Mouse (Mus musculus) intestine, embryonic 14.5 days (tissue): ENCODE measurements around the gene Kank1. TPM values are rescaled to one million over a fixed set of nuclear protein-coding genes. Genes with fewer than 3 reads are reported as not detected.

ENCODE experiments used
- ATAC-seq: fragments of 200-750 bp; cut with Nextera tagmentation; replicated peaks from 2 replicates; pipeline ENCODE4 v1.8.0; 2017; ENCODE audit warnings: low read depth, moderate number of reproducible peaks, moderate TSS enrichment, moderate library complexity; ENCODE audit not compliant: low FRiP score, low TSS enrichment
- DNase-seq: peaks from one replicate; pipeline ENCODE4 v3.0.0-alpha.2; 2018; ENCODE audit warnings: low spot score
- H3K27ac ChIP-seq: fragments of 300-500 bp; sonication (generic); 2 replicates; pipeline ENCODE4 v1.5.1; 2014; ENCODE audit warnings: low read depth, mild to moderate bottlenecking, control low read depth
- H3K27me3 ChIP-seq: fragments of 300-500 bp; sonication (generic); replicated peaks from 2 replicates; pipeline ENCODE4 v1.6.1; 2014; ENCODE audit warnings: low read length, control low read depth; ENCODE audit not compliant: control insufficient read depth, insufficient read depth
- H3K36me3 ChIP-seq: fragments of 300-500 bp; sonication (generic); 2 replicates; pipeline ENCODE4 v1.6.1; 2014; ENCODE audit warnings: low read length, control low read depth; ENCODE audit not compliant: control insufficient read depth, insufficient read depth
- H3K4me1 ChIP-seq: fragments of 300-500 bp; sonication (generic); replicated peaks from 2 replicates; pipeline ENCODE4 v1.6.1; 2014; ENCODE audit warnings: low read length, control low read depth, mixed read lengths; ENCODE audit not compliant: control insufficient read depth, insufficient read depth
- H3K4me2 ChIP-seq: fragments of 300-500 bp; sonication (generic); 2 replicates; pipeline ENCODE4 v1.6.1; 2014; ENCODE audit warnings: low read length
- H3K4me3 ChIP-seq: fragments of 300-500 bp; sonication (generic); 2 replicates; pipeline ENCODE4 v1.5.1; 2014; ENCODE audit warnings: low read depth, low read length, control low read depth, mixed read lengths
- H3K9ac ChIP-seq: fragments of 300-500 bp; sonication (generic); 2 replicates; pipeline ENCODE4 v1.6.1; 2014; ENCODE audit warnings: mild to moderate bottlenecking, low read length
- H3K9me3 ChIP-seq: fragments of 300-500 bp; sonication (generic); 2 replicates; pipeline ENCODE4 v1.6.1; 2016; ENCODE audit warnings: low read length, control low read depth; ENCODE audit not compliant: control insufficient read depth
- WGBS: fragments of 180-500 bp; shearing (Covaris S2); extraction: QIAGEN DNeasy Blood & Tissue Kit; methylation state at CpG from one replicate; pipeline ENCODE4 v1.1.7; 2014; 5-methylcytosine and 5-hydroxymethylcytosine counted together
- polyA plus RNA-seq: library from polyadenylated mRNA; unstranded; fragments of >200 nt; fragmentation: Nextera tagmentation; extraction: Ambion mirVana; gene quantifications from 2 replicates; pipeline ENCODE4 v1.2.1, GENCODE M21; 2014

The Kank1 gene
- polyA plus RNA-seq, 1 experiment from 2014 or later: 17.7 TPM

- 92% methylated on average over 8 of the region's 8 CpGs for WGBS
- no peak overlapping the region for H3K4me2 ChIP-seq
- H3K9ac ChIP-seq: no peak overlapping the region
- ATAC-seq: no peak
- no peak for DNase-seq
- H3K4me1 ChIP-seq: peaks cover 4% of the 10 kb centered on the region
- H3K36me3 ChIP-seq: no peaks in the 10 kb centered on the region
- H3K4me3 ChIP-seq: no peak overlapping the region
- H3K27ac ChIP-seq: no peak overlapping the region
- H3K9me3 ChIP-seq: no peaks in the 10 kb centered on the region
- no peaks in the 10 kb centered on the region for H3K27me3 ChIP-seq
Observed at GRCm38 (mm10) chr19:25246062-25246461, 9.3 kb downstream of the Kank1 start.

- Histone ChIP-seq H3K9ac (no peak overlapping the region), H3K27ac (no peak overlapping the region), H3K36me3 (no peaks in the 10 kb centered on the region), H3K4me2 (no peak overlapping the region), H3K4me1 (peaks cover 4% of the 10 kb centered on the region), H3K27me3 (no peaks in the 10 kb centered on the region), H3K4me3 (no peak overlapping the region), H3K9me3 (no peaks in the 10 kb centered on the region)
- DNase-seq: no peak
- no peak for ATAC-seq
- WGBS: 58% methylated on average over 14 of the region's 14 CpGs
Observed at GRCm38 (mm10) chr19:25247858-25248552, 11.2 kb downstream of the Kank1 start.

- WGBS: 55% methylated on average over 13 of the region's 13 CpGs
- no peak overlapping the region for H3K9ac ChIP-seq
- H3K27ac ChIP-seq: no peak overlapping the region
- DNase-seq (no peak), ATAC-seq (no peak)
- H3K9me3 ChIP-seq: no peaks in the 10 kb centered on the region
- no peaks in the 10 kb centered on the region for H3K36me3 ChIP-seq
- H3K27me3 ChIP-seq: no peaks in the 10 kb centered on the region
- H3K4me2 ChIP-seq: no peak overlapping the region
- H3K4me3 ChIP-seq: no peak overlapping the region
- H3K4me1 ChIP-seq: peaks cover 4% of the 10 kb centered on the region
Observed at GRCm38 (mm10) chr19:25249230-25249629, 12.5 kb downstream of the Kank1 start.

GRCm38 (mm10) chr19:25251610-25252140, 14.9 kb downstream of the Kank1 start:
- Histone ChIP-seq H3K4me3 (no peak overlapping the region), H3K4me1 (peaks cover 4% of the 10 kb centered on the region), H3K9ac (no peak overlapping the region), H3K4me2 (no peak overlapping the region), H3K27me3 (no peaks in the 10 kb centered on the region), H3K27ac (no peak overlapping the region), H3K36me3 (no peaks in the 10 kb centered on the region), H3K9me3 (no peaks in the 10 kb centered on the region)
- DNase-seq: no peak
- WGBS: 76% methylated on average over 3 of the region's 3 CpGs
- no peak for ATAC-seq

- H3K27ac ChIP-seq: no peak overlapping the region
- WGBS: 89% methylated on average over 6 of the region's 6 CpGs
- ATAC-seq: no peak
- no peak overlapping the region for H3K9ac ChIP-seq
- no peak overlapping the region for H3K4me3 ChIP-seq
- no peaks in the 10 kb centered on the region for H3K27me3 ChIP-seq
- no peak overlapping the region for H3K4me2 ChIP-seq
- peaks cover 2% of the 10 kb centered on the region for H3K4me1 ChIP-seq
- DNase-seq: no peak
- H3K36me3 ChIP-seq: no peaks in the 10 kb centered on the region
- no peaks in the 10 kb centered on the region for H3K9me3 ChIP-seq
Observed at GRCm38 (mm10) chr19:25253198-25253597, 16.4 kb downstream of the Kank1 start.

GRCm38 (mm10) chr19:25253628-25254027, 16.9 kb downstream of the Kank1 start:
- ATAC-seq: no peak
- no peak for DNase-seq
- H3K9me3 ChIP-seq: no peaks in the 10 kb centered on the region
- WGBS: 89% methylated on average over 3 of the region's 3 CpGs
- no peak overlapping the region for H3K4me2 ChIP-seq
- H3K9ac ChIP-seq: no peak overlapping the region
- H3K4me3 ChIP-seq: no peak overlapping the region
- H3K27me3 ChIP-seq: no peaks in the 10 kb centered on the region
- H3K4me1 ChIP-seq: no peaks in the 10 kb centered on the region
- no peaks in the 10 kb centered on the region for H3K36me3 ChIP-seq
- H3K27ac ChIP-seq: no peak overlapping the region

GRCm38 (mm10) chr19:25258321-25258720, 21.5 kb downstream of the Kank1 start:
- WGBS: 82% methylated on average over 6 of the region's 6 CpGs
- Histone ChIP-seq H3K27me3 (no peaks in the 10 kb centered on the region), H3K4me2 (no peak overlapping the region), H3K9ac (no peak overlapping the region), H3K27ac (no peak overlapping the region), H3K4me3 (no peak overlapping the region), H3K9me3 (no peaks in the 10 kb centered on the region), H3K36me3 (no peaks in the 10 kb centered on the region), H3K4me1 (no peaks in the 10 kb centered on the region)
- ATAC-seq: no peak
- DNase-seq: no peak

GRCm38 (mm10) chr19:25266181-25266580, 29.4 kb downstream of the Kank1 start:
- no peak for DNase-seq
- Histone ChIP-seq H3K9ac (no peak overlapping the region), H3K9me3 (no peaks in the 10 kb centered on the region), H3K4me1 (0 out of 2 replicates have a peak, but pooled peaks cover 5% of the 10 kb centered on the region), H3K36me3 (no peaks in the 10 kb centered on the region), H3K4me2 (no peak overlapping the region), H3K27ac (no peak overlapping the region), H3K27me3 (no peaks in the 10 kb centered on the region), H3K4me3 (no peak overlapping the region)
- ATAC-seq: no peak
- WGBS: 65% methylated on average over 9 of the region's 9 CpGs

- H3K4me2 ChIP-seq: no peak overlapping the region
- no peaks in the 10 kb centered on the region for H3K36me3 ChIP-seq
- H3K27me3 ChIP-seq: no peaks in the 10 kb centered on the region
- DNase-seq (no peak), ATAC-seq (no peak)
- H3K4me3 ChIP-seq: no peak overlapping the region
- no peaks in the 10 kb centered on the region for H3K9me3 ChIP-seq
- no peak overlapping the region for H3K9ac ChIP-seq
- 0 out of 2 replicates have a peak, but pooled peaks cover 5% of the 10 kb centered on the region for H3K4me1 ChIP-seq
- 39% methylated on average over 6 of the region's 6 CpGs for WGBS
- no peak overlapping the region for H3K27ac ChIP-seq
Observed at GRCm38 (mm10) chr19:25267247-25267646, 30.5 kb downstream of the Kank1 start.
